Mouse (Mus musculus) E14TG2a.4 (cell line): ENCODE results near the gene Scfd2.

ENCODE experiments used
- H3K27me3 ChIP-seq: 2 replicates; pipeline ENCODE4 v1.6.1; 2014; ENCODE audit warnings: low read length, control low read depth; ENCODE audit not compliant: insufficient read depth
- H3K36me3 ChIP-seq: 2 replicates; pipeline ENCODE4 v1.6.1; 2014; ENCODE audit warnings: low read length, control low read depth; ENCODE audit not compliant: insufficient read depth
- H3K4me1 ChIP-seq: replicated peaks from 2 replicates; pipeline ENCODE4 v1.6.1; 2014; ENCODE audit warnings: low read depth, low read length, control low read depth
- H3K4me3 ChIP-seq: replicated peaks from 2 replicates; pipeline ENCODE4 v1.5.1; 2014; ENCODE audit warnings: mild to moderate bottlenecking, low read length
- H3K9me3 ChIP-seq: 2 replicates; pipeline ENCODE4 v1.6.1; 2014; ENCODE audit warnings: low read length, control low read depth
- CTCF ChIP-seq: conservative IDR thresholded peaks from 2 replicates; pipeline ENCODE4 v1.5.1; 2014; ENCODE audit warnings: low read length
- NANOG ChIP-seq: IDR thresholded peaks from 2 replicates; pipeline ENCODE4 v1.6.1; 2014; ENCODE audit warnings: borderline replicate concordance, low read length, mixed read lengths
- POU5F1 ChIP-seq: IDR thresholded peaks from 2 replicates; pipeline ENCODE4 v1.6.1; 2014; ENCODE audit warnings: low read length, borderline replicate concordance

Gene Scfd2

GRCm38 (mm10) chr5:74175526-74176270 lies 355.9 kb downstream of the Scfd2 start:
- no peak overlapping the region for H3K4me3 ChIP-seq
- peaks cover 29% of the 10 kb centered on the region for H3K4me1 ChIP-seq
- H3K27me3 ChIP-seq = no peaks in the 10 kb centered on the region
- no peaks in the 10 kb centered on the region for H3K36me3 ChIP-seq
- TF ChIP-seq CTCF = no peak
- no peak for TF ChIP-seq NANOG
- no peak for TF ChIP-seq POU5F1
- H3K9me3 ChIP-seq = no peaks in the 10 kb centered on the region

DNA sequence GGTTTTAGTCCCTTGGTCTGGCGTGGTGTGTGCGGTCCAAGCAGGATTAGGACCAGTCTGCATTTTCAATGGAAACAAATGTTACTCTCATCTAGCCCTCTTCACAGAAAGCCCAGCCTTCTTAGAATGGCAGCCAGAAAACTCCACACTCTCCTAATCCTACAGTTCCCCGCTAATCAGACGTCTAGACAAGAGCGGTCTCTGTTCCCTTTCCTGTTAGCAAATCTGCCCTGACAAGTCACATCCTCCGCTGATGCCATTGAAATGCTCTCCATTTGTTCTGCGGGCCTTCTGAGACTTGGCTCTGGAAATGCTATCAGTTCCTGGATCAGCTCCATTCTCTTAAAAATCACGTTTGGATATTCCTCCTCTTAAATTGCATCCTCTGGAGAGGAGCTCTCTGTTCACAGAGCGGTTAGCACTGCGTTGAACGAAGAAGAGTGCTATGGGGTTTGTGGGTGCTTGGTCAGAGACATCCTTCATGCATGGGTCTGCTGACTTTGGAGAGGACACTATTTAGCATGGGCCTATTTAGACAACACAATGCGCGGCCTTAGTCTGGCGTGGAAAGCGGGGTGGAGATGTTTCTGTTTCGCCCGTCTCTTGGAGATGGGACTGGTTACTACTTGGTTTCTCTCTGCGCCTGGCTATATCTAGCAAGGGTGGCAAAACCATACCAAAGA lies 358.3 kb downstream of the Scfd2 start:
- no peaks in the 10 kb centered on the region for H3K36me3 ChIP-seq
- TF ChIP-seq NANOG (no peak), POU5F1 (no peak), CTCF (no peak)
- no peaks in the 10 kb centered on the region for H3K9me3 ChIP-seq

GRCm38 (mm10) chr5:74172208-74172607 lies 359.4 kb downstream of the Scfd2 start:
- H3K36me3 ChIP-seq = no peaks in the 10 kb centered on the region
- H3K27me3 ChIP-seq = no peaks in the 10 kb centered on the region
- TF ChIP-seq POU5F1 (no peak), NANOG (no peak), CTCF (no peak)
- no peaks in the 10 kb centered on the region for H3K9me3 ChIP-seq
- no peak overlapping the region for H3K4me3 ChIP-seq
- peaks cover 16% of the 10 kb centered on the region for H3K4me1 ChIP-seq

More for the DNA sequence above, 358.3 kb downstream of the Scfd2 start:
- H3K4me3 ChIP-seq = 0 out of 2 replicates have a peak overlapping the region, but pooled peaks have one; percentile 17
- no peaks in the 10 kb centered on the region for H3K27me3 ChIP-seq
- peaks cover 17% of the 10 kb centered on the region for H3K4me1 ChIP-seq

GRCm38 (mm10) chr5:74171768-74172167 lies 359.8 kb downstream of the Scfd2 start:
- no peak overlapping the region for H3K4me3 ChIP-seq
- peaks cover 11% of the 10 kb centered on the region for H3K4me1 ChIP-seq
- H3K9me3 ChIP-seq = no peaks in the 10 kb centered on the region
- H3K36me3 ChIP-seq = no peaks in the 10 kb centered on the region
- H3K27me3 ChIP-seq = no peaks in the 10 kb centered on the region
- TF ChIP-seq NANOG (no peak), CTCF (no peak), POU5F1 (no peak)

DNA sequence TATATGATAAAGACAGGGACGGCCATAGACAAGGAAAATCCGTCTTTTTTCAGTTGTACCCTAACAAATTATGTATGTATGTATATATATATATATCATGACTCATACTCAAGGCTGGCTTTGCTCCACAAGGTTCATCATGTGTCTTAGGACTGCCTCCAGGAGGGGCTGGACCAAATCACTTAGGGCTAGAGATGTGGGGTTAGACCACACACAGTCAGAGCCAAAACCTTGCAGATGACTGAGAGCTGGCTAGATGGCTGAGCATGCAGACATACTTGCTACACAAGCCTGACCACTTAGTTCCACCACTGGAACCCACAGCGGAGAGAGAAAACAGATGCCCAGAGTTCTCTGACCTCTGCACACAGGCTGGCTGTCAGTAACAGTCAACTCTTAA lies 363.5 kb downstream of the Scfd2 start:
- Histone ChIP-seq H3K36me3 (no peaks in the 10 kb centered on the region), H3K9me3 (no peaks in the 10 kb centered on the region), H3K4me1 (peaks cover 1% of the 10 kb centered on the region), H3K27me3 (0 out of 2 replicates have a peak, but pooled peaks cover 5% of the 10 kb centered on the region), H3K4me3 (no peak overlapping the region)
- TF ChIP-seq POU5F1 (no peak), NANOG (no peak), CTCF (no peak)

GRCm38 (mm10) chr5:74166642-74167041 lies 364.9 kb downstream of the Scfd2 start:
- Histone ChIP-seq H3K36me3 (no peaks in the 10 kb centered on the region), H3K4me1 (peaks cover 2% of the 10 kb centered on the region; the same call in 1 of the 2 replicates), H3K4me3 (no peak overlapping the region), H3K9me3 (no peaks in the 10 kb centered on the region), H3K27me3 (peaks cover 11% of the 10 kb centered on the region; the same call in 1 of the 2 replicates)
- no peak for TF ChIP-seq POU5F1
- no peak for TF ChIP-seq NANOG
- TF ChIP-seq CTCF = no peak

GRCm38 (mm10) chr5:74164547-74164946 lies 367.0 kb downstream of the Scfd2 start:
- H3K4me3 ChIP-seq = no peak overlapping the region
- H3K36me3 ChIP-seq = no peaks in the 10 kb centered on the region
- H3K9me3 ChIP-seq = no peaks in the 10 kb centered on the region
- H3K4me1 ChIP-seq = peaks cover 11% of the 10 kb centered on the region
- no peak for TF ChIP-seq CTCF
- no peak for TF ChIP-seq NANOG
- no peak for TF ChIP-seq POU5F1
- peaks cover 11% of the 10 kb centered on the region; the same call in 1 of the 2 replicates for H3K27me3 ChIP-seq

- TF ChIP-seq CTCF (no peak), POU5F1 (no peak)
- H3K36me3 ChIP-seq = no peaks in the 10 kb centered on the region
Measured at GRCm38 (mm10) chr5:74163141-74163540, 368.4 kb downstream of the Scfd2 start.

More at GRCm38 (mm10) chr5:74163141-74163540, 368.4 kb downstream of the Scfd2 start:
- Histone ChIP-seq H3K27me3 (peaks cover 11% of the 10 kb centered on the region; the same call in 1 of the 2 replicates), H3K4me1 (peaks cover 12% of the 10 kb centered on the region), H3K9me3 (no peaks in the 10 kb centered on the region; the same call in 1 of the 2 replicates), H3K4me3 (no peak overlapping the region)
